Mouse (Mus musculus): ENCODE results near the gene Atox1. TPM values are rescaled to one million over a fixed set of nuclear protein-coding genes. Genes with fewer than 3 reads are reported as not detected.
"Not testable (repeated sequence)": the region's sequence is repeated elsewhere in the genome, so short reads cannot be mapped to it uniquely, and the experiment has no call there.

Gene Atox1
- polyA plus RNA-seq, 1 experiment from 2014 or later, result 224 TPM

DNA sequence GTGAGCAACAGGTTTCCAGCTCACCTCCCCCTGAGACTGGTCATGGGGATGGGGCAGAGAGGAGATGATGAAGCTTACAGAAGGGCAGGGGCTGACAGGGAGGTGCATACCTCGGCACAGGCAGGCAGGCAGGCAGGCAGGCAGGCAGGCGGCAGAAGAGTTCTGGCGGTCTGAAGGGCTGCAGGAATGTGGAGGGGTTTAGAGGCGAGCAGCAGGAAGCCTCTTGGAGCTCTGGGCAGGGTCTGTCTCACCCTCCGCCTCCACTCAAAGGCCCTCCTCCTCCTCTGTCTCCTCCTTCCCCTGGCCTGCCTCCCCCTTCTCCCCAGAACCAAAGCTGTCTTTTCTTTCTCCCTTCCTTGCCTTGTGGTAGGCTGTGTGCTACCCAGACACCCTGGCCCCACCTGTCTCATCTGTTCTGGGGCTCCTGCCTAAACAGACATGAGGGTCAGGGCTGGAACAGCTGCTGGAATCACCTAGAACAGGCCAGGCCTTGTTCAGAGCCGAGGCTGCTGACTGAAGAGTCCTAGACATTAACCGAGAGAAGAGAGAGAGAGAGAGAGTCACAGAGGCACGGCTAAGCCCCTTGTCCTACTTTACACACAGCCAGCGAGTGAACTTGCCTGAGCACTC, 41.2 kb downstream of the Atox1 start:
- Histone ChIP-seq H3K4me1 (ENCODE audit: control insufficient read depth, insufficient read depth, low read length) (peaks cover 29% of the 10 kb centered on the region), H3K27ac (ENCODE audit: low read depth, low read length) (peak overlapping the region; percentile 57), H3K4me2 (peak overlapping the region; percentile 60), H3K36me3 (ENCODE audit: control insufficient read depth, insufficient read depth, low read length) (no peaks in the 10 kb centered on the region), H3K27me3 (ENCODE audit: control insufficient read depth, insufficient read depth, low read length) (no peaks in the 10 kb centered on the region), H3K9ac (ENCODE audit: low read length) (peak overlapping the region; percentile 66), H3K4me3 (ENCODE audit: low read depth, low read length) (peak overlapping the region; percentile 34), H3K9me3 (ENCODE audit: control insufficient read depth, low read length) (no peaks in the 10 kb centered on the region)
- ATAC-seq (ENCODE audit: low FRiP score) (peak; percentile 56), DNase-seq (ENCODE audit: low spot score, missing footprints) (peak; percentile 91)
- WGBS, result 3% methylated on average over 9 of the region's 9 CpGs

DNA sequence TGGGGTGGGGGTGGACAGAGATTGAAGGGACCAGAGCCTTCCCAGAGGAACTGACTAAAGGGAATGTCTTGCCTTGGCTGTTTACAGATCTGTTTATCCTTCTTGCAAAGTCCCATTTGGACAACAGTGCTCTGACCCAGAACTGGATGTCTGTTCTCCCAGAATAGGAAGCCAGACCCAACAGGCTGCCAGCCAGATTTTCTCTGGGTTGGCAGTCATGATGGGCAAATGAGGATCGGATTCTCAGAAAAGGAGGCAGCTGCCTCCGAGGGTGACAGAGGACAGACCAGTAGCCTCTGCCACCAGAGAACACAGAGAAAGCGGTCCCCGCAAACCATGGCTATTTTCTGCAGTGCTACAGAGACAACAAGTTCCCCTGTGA, 41.8 kb downstream of the Atox1 start:
- H3K9me3 ChIP-seq (ENCODE audit: control insufficient read depth, low read length), result no peaks in the 10 kb centered on the region
- peak overlapping the region; percentile 57; the same call in 1 of the 2 replicates for H3K27ac ChIP-seq (ENCODE audit: low read depth, low read length)
- H3K27me3 ChIP-seq (ENCODE audit: control insufficient read depth, insufficient read depth, low read length), result no peaks in the 10 kb centered on the region
- H3K4me1 ChIP-seq (ENCODE audit: control insufficient read depth, insufficient read depth, low read length), result peaks cover 29% of the 10 kb centered on the region
- DNase-seq (ENCODE audit: low spot score, missing footprints), result peak; percentile 91
- 2% methylated on average over 4 of the region's 4 CpGs for WGBS
- H3K4me3 ChIP-seq (ENCODE audit: low read depth, low read length), result peak overlapping the region; percentile 34
- peak overlapping the region; percentile 66 for H3K9ac ChIP-seq (ENCODE audit: low read length)
- peak overlapping the region; percentile 60 for H3K4me2 ChIP-seq
- H3K36me3 ChIP-seq (ENCODE audit: control insufficient read depth, insufficient read depth, low read length), result no peaks in the 10 kb centered on the region
- no peak for ATAC-seq (ENCODE audit: low FRiP score)

DNA sequence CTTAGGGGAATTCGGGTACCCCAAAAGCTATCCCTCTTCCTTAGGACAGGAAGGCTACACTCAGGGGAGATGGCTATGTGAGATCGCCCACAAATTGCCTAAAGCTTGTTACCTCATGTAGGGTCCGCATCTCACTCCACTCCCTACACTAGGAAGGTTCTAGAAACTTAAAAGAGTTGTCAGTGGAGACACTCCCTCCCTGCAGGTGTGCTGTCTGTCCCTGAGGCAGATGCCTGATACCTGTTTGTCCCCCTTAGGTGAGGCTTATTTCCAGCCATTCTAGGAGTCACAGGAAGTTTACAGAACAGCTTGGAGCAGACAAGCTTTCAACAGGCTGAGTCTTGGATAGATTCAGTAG, 42.4 kb downstream of the Atox1 start:
- H3K36me3 ChIP-seq (ENCODE audit: control insufficient read depth, insufficient read depth, low read length), result no peaks in the 10 kb centered on the region
- H3K4me2 ChIP-seq, result peak overlapping the region; percentile 60
- no peaks in the 10 kb centered on the region for H3K27me3 ChIP-seq (ENCODE audit: control insufficient read depth, insufficient read depth, low read length)
- peak overlapping the region; percentile 34 for H3K4me3 ChIP-seq (ENCODE audit: low read depth, low read length)
- H3K9me3 ChIP-seq (ENCODE audit: control insufficient read depth, low read length), result no peaks in the 10 kb centered on the region
- peaks cover 28% of the 10 kb centered on the region for H3K4me1 ChIP-seq (ENCODE audit: control insufficient read depth, insufficient read depth, low read length)
- peak; percentile 89 for DNase-seq (ENCODE audit: low spot score, missing footprints)
- H3K9ac ChIP-seq (ENCODE audit: low read length), result peak overlapping the region; percentile 66
- WGBS, result 13% methylated on average over 3 of the region's 3 CpGs
- H3K27ac ChIP-seq (ENCODE audit: low read depth, low read length), result peak overlapping the region; percentile 20; the same call in 1 of the 2 replicates
- peak; percentile 17; the same call in 1 of the 2 replicates for ATAC-seq (ENCODE audit: low FRiP score)

DNA sequence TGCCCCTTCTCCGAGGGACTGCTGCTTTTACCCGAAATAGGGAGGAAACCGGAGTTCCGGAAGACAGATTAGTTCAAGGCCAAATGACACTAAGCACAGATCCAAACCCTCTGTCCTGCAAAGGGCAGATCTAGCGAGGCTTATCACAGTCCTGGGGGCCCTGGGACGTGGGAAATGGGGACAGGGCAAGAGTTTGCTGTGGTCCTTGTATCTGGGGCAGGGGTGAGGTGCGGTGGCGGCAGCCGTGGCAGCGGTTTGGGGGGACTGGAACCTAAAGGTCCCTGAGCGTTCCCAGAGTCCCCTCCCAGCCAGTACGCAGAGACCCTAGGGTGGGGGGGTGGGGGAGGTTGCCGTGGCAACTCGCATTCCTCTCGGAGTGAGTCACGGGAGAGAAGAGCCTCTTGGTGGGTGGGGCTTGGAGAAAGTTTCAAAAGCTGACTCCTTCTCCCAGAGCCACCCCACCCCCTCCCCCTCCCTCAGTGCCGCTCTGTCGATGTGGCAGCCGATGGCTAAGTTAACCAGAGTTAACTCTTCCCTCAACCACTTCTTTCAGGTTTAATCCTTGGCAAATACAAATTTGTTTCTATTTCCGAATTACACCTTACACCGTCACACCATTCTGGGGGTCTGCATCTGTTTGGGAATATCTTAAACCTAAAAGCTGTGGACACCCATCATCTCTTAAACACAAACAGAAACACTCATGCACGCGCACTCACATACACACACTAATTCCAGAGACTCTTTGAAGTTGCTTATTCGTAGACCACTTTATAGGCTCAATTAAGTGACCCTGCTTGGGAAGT, 42.9 kb downstream of the Atox1 start:
- Histone ChIP-seq H3K4me1 (ENCODE audit: control insufficient read depth, insufficient read depth, low read length) (peaks cover 25% of the 10 kb centered on the region), H3K27ac (ENCODE audit: low read depth, low read length) (peak overlapping the region; percentile 47; the same call in 1 of the 2 replicates)
- WGBS, result 1% methylated on average over 24 of the region's 24 CpGs

GRCm38 (mm10) chr11:55416609-55417265, 44.3 kb downstream of the Atox1 start:
- 86% methylated on average over 6 of the region's 6 CpGs for WGBS
- Histone ChIP-seq H3K36me3 (ENCODE audit: control insufficient read depth, insufficient read depth, low read length) (no peaks in the 10 kb centered on the region), H3K9me3 (ENCODE audit: control insufficient read depth, low read length) (no peaks in the 10 kb centered on the region), H3K4me3 (ENCODE audit: low read depth, low read length) (no peak overlapping the region), H3K4me2 (no peak overlapping the region), H3K4me1 (ENCODE audit: control insufficient read depth, insufficient read depth, low read length) (peaks cover 25% of the 10 kb centered on the region), H3K27ac (ENCODE audit: low read depth, low read length) (no peak overlapping the region), H3K9ac (ENCODE audit: low read length) (no peak overlapping the region), H3K27me3 (ENCODE audit: control insufficient read depth, insufficient read depth, low read length) (no peaks in the 10 kb centered on the region)
- peak; percentile 80 for DNase-seq (ENCODE audit: low spot score, missing footprints)
- ATAC-seq (ENCODE audit: low FRiP score), result no peak

More for the DNA sequence above, 42.9 kb downstream of the Atox1 start:
- Histone ChIP-seq H3K27me3 (ENCODE audit: control insufficient read depth, insufficient read depth, low read length) (no peaks in the 10 kb centered on the region), H3K9me3 (ENCODE audit: control insufficient read depth, low read length) (no peaks in the 10 kb centered on the region), H3K36me3 (ENCODE audit: control insufficient read depth, insufficient read depth, low read length) (no peaks in the 10 kb centered on the region), H3K4me3 (ENCODE audit: low read depth, low read length) (peak overlapping the region; percentile 34), H3K4me2 (peak overlapping the region; percentile 60), H3K9ac (ENCODE audit: low read length) (peak overlapping the region; percentile 66)
- ATAC-seq (ENCODE audit: low FRiP score) (peak; percentile 83), DNase-seq (ENCODE audit: low spot score, missing footprints) (peak; percentile 92)

- not testable (repeated sequence) for H3K4me3 ChIP-seq (ENCODE audit: low read depth, low read length); DNase-seq (ENCODE audit: low spot score, missing footprints); H3K4me2 ChIP-seq; H3K36me3 ChIP-seq (ENCODE audit: control insufficient read depth, insufficient read depth, low read length); H3K9me3 ChIP-seq (ENCODE audit: control insufficient read depth, low read length); H3K9ac ChIP-seq (ENCODE audit: low read length); ATAC-seq (ENCODE audit: low FRiP score); H3K27ac ChIP-seq (ENCODE audit: low read depth, low read length); H3K27me3 ChIP-seq (ENCODE audit: control insufficient read depth, insufficient read depth, low read length)
- peaks cover 25% of the 10 kb centered on the region for H3K4me1 ChIP-seq (ENCODE audit: control insufficient read depth, insufficient read depth, low read length)
- WGBS, result 92% methylated on average over 6 of the region's 6 CpGs
Measured at GRCm38 (mm10) chr11:55415731-55416130, 45.3 kb downstream of the Atox1 start.

DNA sequence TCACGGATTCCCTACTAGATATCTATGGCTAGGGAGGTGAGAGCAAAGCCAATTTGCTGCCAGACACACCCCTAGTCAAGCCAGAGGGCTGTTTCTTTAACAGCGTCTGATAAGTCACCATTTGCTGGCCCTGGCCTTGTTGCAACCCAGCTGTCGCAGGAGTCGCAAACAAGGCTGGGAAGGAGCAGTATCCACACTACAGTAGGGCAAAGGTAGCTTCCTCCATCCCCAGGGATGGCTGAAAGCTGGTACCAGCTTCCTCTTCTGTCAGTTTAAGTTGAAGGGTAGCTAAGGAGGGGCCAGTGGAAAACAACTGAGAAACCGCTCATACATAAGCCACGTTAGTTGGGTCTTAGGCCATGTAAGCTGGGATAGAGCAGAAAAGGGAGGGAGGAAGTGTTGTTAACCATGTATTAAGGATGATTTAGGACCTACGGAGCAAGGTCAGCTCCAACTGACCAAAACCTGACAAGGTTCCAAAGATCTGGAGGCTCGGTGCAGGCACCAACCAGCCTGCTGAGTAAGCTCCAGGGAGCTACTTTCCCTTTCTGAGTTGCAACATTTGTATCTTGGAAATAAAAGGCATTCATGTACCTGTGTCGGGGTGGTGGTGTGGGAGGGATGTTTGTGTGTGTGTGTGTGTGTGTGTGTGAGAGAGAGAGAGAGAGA, 45.9 kb downstream of the Atox1 start:
- WGBS, result 86% methylated on average over 9 of the region's 9 CpGs
- H3K27ac ChIP-seq (ENCODE audit: low read depth, low read length), result no peak overlapping the region
- H3K4me1 ChIP-seq (ENCODE audit: control insufficient read depth, insufficient read depth, low read length), result peaks cover 25% of the 10 kb centered on the region

GRCm38 (mm10) chr11:55414314-55414713, 46.7 kb downstream of the Atox1 start:
- no peaks in the 10 kb centered on the region for H3K36me3 ChIP-seq (ENCODE audit: control insufficient read depth, insufficient read depth, low read length)
- 72% methylated on average over 5 of the region's 5 CpGs for WGBS
- ATAC-seq (ENCODE audit: low FRiP score), result no peak

More for the DNA sequence above, 45.9 kb downstream of the Atox1 start:
- Histone ChIP-seq H3K9me3 (ENCODE audit: control insufficient read depth, low read length) (no peaks in the 10 kb centered on the region), H3K4me3 (ENCODE audit: low read depth, low read length) (no peak overlapping the region), H3K9ac (ENCODE audit: low read length) (no peak overlapping the region), H3K27me3 (ENCODE audit: control insufficient read depth, insufficient read depth, low read length) (no peaks in the 10 kb centered on the region), H3K36me3 (ENCODE audit: control insufficient read depth, insufficient read depth, low read length) (no peaks in the 10 kb centered on the region), H3K4me2 (no peak overlapping the region)
- no peak for ATAC-seq (ENCODE audit: low FRiP score)
- peak; percentile 73 for DNase-seq (ENCODE audit: low spot score, missing footprints)

More at GRCm38 (mm10) chr11:55414314-55414713, 46.7 kb downstream of the Atox1 start:
- H3K27me3 ChIP-seq (ENCODE audit: control insufficient read depth, insufficient read depth, low read length), result no peaks in the 10 kb centered on the region
- no peak overlapping the region for H3K4me2 ChIP-seq
- no peak overlapping the region for H3K9ac ChIP-seq (ENCODE audit: low read length)
- DNase-seq (ENCODE audit: low spot score, missing footprints), result peak; percentile 74
- peaks cover 18% of the 10 kb centered on the region for H3K4me1 ChIP-seq (ENCODE audit: control insufficient read depth, insufficient read depth, low read length)
- no peak overlapping the region for H3K4me3 ChIP-seq (ENCODE audit: low read depth, low read length)
- H3K27ac ChIP-seq (ENCODE audit: low read depth, low read length), result no peak overlapping the region
- no peaks in the 10 kb centered on the region for H3K9me3 ChIP-seq (ENCODE audit: control insufficient read depth, low read length)
